Mouse (Mus musculus): ENCODE data around the gene Gripap1. TPM values are rescaled to one million over a fixed set of nuclear protein-coding genes. Genes with fewer than 3 reads are reported as not detected.
"Not testable (repeated sequence)": the region's sequence is repeated elsewhere in the genome, so short reads cannot be mapped to it uniquely, and the experiment has no call there.

The Gripap1 gene
- total RNA-seq, 1 experiment from 2014 or later = 293 TPM

DNA sequence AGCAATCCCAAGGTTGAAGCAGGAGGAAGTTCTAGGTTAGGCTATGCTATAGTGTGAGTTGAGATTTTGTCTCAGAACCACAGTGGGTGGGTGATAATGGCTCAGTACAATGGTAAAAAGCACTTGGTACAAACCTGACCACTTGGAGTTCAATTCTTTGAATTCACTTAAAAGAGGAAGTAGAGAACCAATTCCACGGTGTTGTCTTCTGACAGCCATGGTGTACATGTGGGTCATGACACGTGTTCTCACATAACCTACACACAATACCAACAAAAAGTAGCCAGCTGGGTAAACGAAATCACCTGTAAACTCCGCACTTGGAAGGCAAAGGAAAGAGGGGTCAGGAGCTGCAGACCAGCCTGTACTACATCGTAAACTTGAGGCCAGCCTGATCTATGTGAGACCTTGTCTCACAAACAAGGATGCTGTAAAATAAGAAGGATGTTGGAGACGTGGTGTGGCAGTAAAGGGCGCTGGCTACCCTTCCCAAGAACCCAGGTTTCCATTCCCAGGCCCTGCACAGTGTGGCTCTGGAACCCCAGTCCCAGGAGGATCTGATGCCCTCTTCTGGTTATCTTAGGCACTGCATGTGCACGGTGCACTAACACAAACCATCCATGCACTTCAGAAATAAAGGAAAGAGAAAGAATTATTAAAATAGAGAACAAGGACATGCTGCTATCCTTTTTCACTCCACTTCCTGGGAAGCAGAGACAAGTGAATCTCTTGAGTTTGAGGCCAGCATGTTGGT is 13.1 kb upstream of the Gripap1 start:
- ATAC-seq (ENCODE audit: extremely low read depth, insufficient number of reproducible peaks, low FRiP score, poor library complexity, severe bottlenecking) = 0 out of 2 replicates have a peak, but pooled peaks have one; percentile 48

DNA sequence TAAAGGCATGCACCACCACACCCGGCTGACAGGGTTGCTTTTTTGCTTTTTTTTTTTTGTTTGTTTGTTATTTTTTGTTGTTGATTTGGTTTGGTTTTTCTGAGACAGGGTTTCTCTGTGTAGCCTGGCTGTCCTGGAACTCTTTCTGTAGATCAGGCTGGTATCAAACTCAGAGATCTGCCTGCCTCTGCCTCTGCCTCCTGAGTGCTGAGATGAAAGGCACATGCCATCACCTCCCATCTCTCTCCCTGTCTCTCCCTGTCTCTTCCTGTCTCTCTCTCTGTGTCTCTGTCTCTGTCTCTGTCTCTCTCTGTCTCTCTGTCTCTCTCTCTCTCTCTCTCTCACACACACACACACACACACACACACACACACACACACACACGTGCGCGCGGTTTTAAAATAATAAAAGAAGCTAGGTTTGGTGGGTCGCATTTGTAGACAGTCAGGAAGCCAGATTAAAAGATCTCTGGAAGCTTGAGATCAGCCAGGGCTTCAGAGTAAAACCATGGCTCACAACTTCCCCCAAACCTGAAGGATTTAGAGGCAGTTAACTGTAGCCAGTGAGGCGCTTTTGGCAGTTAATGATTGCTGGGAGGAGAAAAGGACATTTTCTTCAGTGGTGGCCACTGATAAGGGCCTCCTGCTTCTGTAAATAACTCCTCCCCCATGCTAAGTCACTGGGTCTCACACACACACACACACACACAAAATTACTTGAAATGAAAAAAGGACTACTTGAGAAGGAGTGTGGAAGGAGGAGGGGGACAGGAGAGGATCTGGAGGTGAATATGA is 10.9 kb upstream of the Gripap1 start:
- ATAC-seq (ENCODE audit: extremely low read depth, insufficient number of reproducible peaks, low FRiP score, poor library complexity, severe bottlenecking) = no peak

DNA sequence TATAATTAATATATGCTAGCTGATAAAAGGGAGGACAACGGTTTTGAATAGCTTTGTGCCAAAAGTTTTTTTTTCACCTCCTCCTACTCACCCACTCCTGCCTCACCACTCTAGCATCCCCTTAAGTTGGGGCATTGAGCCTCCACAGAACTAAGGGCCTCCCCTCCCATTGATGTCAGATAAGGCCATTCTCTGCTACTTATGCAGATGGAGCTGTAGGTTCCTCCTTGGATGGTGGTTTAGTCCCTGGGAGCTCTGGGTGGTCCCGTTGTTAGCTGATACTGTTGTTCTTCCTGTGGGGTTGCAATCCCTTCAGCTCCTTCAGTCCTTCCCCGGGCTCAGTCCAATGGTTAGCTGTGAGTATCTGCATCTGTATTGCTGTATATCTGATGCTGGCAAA is 10.3 kb upstream of the Gripap1 start:
- ATAC-seq (ENCODE audit: extremely low read depth, insufficient number of reproducible peaks, low FRiP score, poor library complexity, severe bottlenecking) = no peak

DNA sequence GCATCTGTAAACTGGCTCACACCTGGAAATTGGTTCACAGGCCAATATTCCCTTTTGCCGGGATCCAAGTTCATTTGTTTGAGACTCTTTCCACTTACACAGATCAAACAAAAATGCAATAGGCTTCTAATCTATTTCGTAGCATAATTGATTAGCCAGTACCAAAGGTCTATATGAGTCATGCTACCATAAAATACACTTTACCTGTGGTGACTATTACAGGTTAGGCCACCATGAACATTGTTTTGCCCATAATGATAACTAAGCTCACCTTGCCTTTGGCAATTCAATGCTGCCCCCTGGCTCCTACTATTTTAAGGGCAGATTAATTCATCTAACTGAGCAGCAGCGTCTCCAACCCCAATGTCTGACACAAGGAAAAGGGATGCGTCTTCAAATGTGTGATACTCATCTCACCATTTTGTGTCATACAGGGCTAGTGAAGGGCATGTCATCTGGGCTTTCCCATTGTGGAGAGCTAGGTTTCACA is 6.9 kb upstream of the Gripap1 start:
- ATAC-seq (ENCODE audit: extremely low read depth, insufficient number of reproducible peaks, low FRiP score, poor library complexity, severe bottlenecking) = no peak

DNA sequence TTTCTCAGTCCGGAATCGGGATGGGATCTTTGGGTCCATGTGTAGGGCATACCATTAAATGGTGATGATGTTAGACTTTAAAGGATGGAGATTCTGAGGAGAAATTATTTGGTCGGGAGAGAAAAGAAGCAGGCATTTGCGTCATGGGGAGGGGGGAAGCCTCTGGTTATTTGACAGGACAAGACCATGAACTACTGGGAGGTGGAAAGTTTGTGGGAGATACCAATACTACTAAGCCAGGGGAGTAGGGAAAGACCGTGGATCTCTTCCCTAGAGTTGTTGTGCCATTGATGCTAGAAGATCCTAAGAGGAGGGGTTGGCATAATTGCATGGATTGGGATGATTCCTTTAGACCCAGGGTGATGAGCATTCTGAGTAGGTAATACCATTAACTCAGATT is 744 bp downstream of the Gripap1 start:
- ATAC-seq (ENCODE audit: extremely low read depth, insufficient number of reproducible peaks, low FRiP score, poor library complexity, severe bottlenecking) = no peak

DNA sequence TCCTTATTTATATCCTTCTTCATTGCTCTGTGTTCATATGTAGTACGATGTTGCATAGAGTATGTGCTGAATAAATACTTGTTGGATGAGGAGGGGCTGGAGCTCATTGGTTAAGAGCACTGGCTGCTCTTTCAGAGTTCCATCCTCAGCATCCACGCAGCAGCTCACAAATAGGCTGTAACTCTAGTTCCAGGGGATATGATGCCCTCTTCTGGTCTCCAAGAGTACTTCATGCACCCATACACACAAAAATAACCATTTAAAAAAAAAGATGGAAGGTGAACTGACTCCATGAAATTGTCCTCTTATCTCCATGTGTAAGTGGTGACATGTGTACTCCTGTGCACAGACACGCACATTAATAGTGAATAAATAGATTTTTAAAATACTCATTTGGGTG is 3.8 kb downstream of the Gripap1 start:
- no peak for ATAC-seq (ENCODE audit: extremely low read depth, insufficient number of reproducible peaks, low FRiP score, poor library complexity, severe bottlenecking)

DNA sequence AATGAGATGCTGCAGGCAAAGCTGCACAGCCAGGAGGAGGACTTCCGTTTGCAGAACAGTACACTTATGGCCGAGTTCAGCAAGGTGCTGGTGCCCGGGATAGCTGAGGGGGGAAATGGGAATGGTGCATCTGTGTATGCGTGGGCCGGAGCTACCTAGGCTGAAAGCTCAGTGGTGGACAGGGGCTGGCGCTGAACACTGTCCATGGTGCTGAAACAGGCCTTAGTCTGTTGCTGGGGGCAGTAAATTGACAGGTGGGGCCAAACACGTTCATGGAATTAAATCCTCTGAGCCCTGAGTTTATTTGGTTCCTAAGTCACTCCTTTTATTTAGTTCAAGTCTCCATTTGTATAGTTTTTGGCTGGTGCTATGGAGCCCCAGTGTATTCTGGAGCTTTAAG is 5.5 kb downstream of the Gripap1 start:
- ATAC-seq (ENCODE audit: extremely low read depth, insufficient number of reproducible peaks, low FRiP score, poor library complexity, severe bottlenecking) = no peak

DNA sequence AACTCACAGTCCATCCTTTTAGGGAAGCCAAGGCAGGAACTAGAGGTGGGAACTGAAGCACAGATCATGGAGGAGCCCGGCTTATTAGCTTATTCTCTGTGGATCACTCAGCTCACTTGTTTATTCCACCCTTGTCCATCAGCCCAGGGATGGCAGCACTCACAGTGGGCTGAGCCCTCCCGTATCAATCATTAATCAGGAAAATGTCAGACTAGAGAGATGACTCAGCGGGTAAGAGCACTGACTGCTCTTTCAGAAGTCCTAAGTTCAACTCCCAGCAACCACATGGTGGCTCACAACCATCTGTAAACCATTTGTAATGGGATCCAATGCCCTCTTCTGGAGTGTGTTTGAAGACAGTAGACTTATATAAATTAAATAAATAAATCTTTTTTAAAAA is 7.8 kb downstream of the Gripap1 start:
- no peak for ATAC-seq (ENCODE audit: extremely low read depth, insufficient number of reproducible peaks, low FRiP score, poor library complexity, severe bottlenecking)

DNA sequence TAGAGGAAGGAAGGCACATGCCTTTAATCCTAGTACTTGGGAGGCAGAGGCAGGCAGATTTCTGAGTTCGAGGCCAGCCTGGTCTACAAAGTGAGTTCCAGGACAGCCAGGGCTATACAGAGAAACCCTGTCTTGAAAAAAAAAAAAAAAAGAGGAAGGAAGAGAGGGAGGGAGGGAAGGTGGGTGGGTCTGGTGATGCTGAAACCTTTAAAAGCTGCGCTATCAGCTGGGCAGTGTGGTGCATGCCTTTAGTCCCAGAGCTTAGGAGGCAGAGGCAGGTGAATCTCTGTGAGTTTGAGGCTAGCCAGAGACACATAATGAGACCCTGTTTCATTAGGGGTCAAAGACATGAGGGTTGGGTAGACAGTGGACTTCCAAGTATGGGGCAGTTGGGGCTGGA is 12.6 kb downstream of the Gripap1 start:
- ATAC-seq (ENCODE audit: extremely low read depth, insufficient number of reproducible peaks, low FRiP score, poor library complexity, severe bottlenecking) = not testable (repeated sequence)

DNA sequence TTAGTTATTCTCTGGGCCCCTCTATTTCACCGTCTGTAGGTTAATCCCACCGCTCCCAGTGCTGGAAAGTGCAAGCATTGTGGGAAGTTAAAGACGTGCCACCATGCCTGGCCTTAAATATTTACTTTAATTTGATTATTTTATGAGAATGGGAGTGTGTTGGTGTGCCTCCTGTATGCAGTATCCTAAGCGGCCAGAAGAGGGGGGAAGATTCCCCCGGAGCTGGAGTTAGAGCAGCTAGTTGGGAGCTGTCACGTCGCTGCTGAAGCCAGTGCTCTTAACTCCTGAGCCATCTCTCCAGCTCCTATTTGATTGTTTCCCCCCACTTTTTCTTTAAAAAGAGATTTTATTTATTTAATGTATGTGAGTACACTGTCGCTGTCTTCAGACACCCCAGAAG is 25.5 kb downstream of the Gripap1 start:
- ATAC-seq (ENCODE audit: extremely low read depth, insufficient number of reproducible peaks, low FRiP score, poor library complexity, severe bottlenecking) = 0 out of 2 replicates have a peak, but pooled peaks have one; percentile 30

DNA sequence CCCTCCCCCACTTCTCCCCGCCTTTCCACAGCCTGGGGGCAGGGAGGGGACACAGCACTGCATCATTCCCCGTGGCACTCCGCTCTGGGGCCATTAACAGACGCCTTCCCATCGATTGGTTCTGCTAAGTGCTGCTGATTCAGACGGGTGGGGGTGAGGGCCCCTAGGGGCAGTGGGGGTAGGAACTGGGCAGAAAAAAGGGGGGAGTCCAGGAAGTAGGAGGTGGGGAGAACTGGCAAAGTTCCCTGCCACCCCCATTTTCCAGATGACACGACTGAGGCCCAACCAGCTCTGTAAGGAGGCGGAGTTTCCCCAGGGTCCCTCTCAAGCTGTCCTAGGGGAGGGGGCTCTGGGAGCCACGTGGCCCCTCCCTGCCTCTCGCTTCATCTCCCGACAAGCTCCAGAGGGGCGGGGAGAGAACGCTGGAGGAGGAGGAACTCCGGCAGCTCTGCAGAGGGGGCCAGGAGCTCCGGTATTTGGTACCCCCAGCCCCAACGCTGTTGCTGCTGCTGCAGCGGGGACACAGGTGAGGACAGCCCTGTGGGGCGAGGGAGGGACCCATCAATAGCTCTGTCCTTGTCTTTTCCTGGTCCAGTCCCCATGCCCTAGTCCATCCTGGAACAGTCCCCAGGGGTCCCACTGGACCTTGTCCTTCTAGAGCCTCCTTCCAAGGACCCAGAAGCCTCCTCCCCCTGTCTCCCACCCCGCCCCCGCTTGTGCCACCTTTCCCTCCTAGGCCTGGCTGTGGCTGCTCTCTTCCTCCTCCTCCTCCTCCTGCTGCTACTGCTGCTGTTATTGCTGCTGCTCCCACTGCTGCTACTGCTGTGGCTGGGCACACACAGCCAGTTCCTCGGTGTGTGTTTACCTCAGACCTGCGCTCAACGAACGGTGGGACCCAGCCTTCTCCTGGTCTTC is 32.6 kb downstream of the Gripap1 start, which contains the start of gene Kcnd1:
Gene Kcnd1, plus strand, starts transcription at position 425 of the 915 bp plus-strand sequence.
- ATAC-seq (ENCODE audit: extremely low read depth, insufficient number of reproducible peaks, low FRiP score, poor library complexity, severe bottlenecking) = no peak

DNA sequence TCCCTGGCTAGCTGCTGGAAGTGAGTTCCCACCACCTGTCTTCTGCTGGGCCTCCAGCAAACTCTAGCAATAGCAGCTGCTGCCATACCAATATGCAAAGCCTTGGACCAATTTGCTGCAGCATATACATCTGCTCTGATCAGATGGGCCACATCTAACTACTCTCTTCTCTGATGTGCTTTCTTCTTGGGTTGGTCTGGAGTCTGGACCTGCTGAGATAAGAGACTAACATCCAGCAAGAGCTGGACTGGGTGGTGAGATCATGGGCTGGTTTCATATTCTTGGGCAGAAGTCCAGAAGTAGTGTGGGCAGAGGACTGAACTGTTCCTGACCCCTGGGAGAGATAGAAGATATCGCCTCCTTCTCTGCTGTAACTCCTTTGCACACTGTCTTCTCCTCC is 47.6 kb downstream of the Gripap1 start:
- no peak for ATAC-seq (ENCODE audit: extremely low read depth, insufficient number of reproducible peaks, low FRiP score, poor library complexity, severe bottlenecking)

DNA sequence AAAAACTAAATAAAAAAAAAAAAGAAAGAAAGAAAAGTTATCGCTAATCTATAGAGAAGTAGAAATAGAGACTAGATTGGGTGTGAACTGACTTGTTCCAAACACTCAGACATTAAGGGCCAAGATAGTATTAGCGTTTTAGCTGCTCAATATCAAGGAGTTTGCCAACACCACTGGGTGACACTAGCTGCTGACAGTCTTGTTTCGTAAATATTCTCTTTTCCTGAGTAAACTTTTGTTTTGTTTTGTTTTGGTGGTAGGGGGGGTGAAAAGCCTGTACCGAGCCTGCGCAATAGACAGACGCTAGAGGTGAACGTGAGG is 51.2 kb downstream of the Gripap1 start:
- ATAC-seq (ENCODE audit: extremely low read depth, insufficient number of reproducible peaks, low FRiP score, poor library complexity, severe bottlenecking) = no peak

DNA sequence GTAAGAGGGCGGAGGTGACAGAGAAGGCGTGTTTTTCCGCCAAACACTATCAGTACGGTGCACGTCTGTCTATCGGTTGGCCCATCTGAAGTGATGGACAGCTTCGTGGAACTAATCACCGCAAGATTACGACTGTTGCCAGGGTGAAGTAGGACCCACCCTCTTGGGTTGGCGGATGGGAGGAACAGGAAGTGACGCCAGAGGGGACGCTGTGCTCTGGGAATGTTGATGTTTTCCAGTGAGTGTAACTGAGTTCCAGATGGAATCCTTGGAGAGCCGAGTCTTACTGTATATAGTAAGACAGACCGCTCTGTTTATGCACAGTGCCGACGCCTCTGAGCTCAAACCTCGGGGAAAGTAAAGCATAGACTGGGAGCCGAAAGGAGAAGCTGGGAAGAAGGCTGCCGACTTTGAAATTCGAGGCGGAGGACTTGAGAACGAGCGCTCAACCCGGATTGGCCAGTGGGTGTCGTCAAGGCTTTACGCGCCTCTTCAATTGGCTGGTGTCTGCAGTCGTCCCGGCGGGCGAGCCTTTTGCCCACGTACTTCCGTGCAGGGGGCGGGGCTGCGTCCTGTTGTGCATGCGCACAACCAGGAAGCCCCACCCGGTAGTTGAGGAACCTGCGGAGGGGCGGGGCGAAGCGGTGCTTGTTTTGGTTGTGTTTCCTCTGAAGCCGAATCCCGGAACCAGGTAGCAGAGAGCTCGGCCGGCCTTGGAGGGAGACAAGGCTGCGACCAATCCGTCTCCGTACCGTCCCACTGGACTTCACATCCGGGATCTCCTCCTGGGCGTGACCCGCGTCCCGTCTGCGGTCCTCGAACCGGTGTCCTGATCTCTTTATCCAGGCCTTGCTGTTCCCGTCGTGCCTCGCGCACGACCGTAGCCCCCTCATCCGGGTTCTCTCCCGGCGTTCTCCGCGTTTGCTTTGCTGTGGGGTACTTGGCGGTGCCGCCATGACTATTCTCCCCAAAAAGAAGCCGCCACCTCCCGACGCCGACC is 51.9 kb downstream of the Gripap1 start, which contains the start of gene Otud5:
Gene Otud5, plus strand, starts transcription at position 202 of the 1,000 bp plus-strand sequence.
- peak; percentile 89 for ATAC-seq (ENCODE audit: extremely low read depth, insufficient number of reproducible peaks, low FRiP score, poor library complexity, severe bottlenecking)

DNA sequence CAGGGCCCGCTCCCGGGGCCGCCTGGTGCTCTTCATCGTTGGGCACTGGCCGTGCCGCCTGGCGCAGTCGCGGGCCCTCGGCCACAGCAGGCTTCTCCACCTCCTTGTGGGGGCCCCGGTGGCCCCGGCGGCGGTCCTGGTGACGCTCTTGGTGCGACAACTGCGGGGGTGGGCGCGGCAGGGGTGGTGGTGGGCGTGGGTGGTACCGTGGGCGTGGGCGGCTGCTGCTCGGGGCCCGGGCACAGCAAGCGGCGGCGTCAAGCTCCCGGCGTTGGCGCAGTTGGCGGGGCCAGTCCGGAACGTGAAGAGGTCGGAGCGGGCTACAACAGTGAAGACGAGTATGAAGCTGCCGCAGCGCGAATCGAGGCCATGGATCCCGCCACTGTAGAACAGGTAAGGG is 52.8 kb downstream of the Gripap1 start:
- ATAC-seq (ENCODE audit: extremely low read depth, insufficient number of reproducible peaks, low FRiP score, poor library complexity, severe bottlenecking) = no peak

DNA sequence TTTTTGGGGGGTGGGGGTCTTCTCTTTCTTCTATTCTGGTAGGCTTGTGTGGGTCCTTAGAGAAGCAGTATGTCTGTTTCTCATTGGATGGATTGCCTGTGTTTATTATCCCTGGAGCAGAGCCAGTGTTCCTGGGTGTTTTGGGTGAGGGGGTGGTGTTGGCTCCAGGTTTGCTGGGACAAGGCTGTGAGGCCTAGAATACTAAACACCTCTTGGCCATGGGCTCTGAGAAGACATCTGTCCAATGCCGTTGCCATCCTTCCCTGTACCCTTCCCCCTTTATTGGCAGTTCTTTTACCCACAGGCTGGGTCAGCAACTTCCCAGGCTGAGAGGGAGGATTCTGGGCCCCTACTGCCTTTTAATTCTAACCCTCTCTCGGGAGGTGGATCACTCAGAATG is 58.3 kb downstream of the Gripap1 start:
- ATAC-seq (ENCODE audit: extremely low read depth, insufficient number of reproducible peaks, low FRiP score, poor library complexity, severe bottlenecking) = no peak

DNA sequence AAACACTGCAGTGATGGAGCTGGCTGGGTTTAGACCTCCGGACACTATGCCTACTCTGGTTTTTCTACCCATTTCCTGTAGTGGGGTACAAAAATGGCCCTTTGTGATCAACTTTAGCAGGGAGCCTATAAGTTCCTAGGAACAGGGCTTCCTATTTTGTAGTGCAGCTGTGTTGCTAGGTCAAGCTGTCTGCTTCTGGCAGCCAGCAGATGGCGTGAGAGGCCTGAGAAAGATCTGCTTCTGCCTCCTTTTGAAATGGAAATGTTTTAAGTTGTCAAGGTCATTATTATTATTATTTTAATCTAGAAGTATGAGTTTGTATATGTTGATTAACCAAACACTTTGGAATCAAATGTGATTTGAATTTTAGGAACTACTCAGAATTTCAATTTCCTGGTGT is 65.0 kb downstream of the Gripap1 start:
- ATAC-seq (ENCODE audit: extremely low read depth, insufficient number of reproducible peaks, low FRiP score, poor library complexity, severe bottlenecking) = 0 out of 2 replicates have a peak, but pooled peaks have one; percentile 56

DNA sequence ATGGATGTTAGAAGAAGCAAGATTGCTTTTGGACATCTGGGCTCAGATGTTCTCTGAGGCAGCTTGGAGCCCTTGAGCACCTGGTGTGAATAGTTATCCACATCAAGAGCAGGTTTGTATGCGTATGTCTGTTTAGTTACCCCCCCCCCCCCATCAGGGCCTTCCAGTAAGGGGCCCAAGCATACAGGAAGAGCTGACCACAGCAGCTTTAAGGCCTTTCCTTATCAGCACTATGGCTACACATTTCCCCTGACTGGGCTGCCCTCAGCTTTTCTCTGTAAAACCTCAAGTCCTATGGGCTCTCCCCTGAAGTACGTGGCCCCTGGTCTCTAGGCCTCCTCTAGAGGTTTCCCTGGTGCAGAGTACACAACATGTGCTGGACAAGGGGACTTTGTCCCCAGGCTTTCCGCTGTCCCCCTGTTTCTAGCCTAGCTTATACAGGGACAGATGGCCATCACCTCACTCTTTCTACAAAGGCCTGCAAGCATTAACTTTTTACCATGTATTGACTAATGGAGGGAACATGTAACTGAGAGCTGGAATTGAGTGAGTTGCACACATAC is 69.7 kb downstream of the Gripap1 start:
- no peak for ATAC-seq (ENCODE audit: extremely low read depth, insufficient number of reproducible peaks, low FRiP score, poor library complexity, severe bottlenecking)

All from neutrophil, adult 5-6 weeks (primary cell).